Mouse (Mus musculus) stomach, embryonic 16.5 days (tissue): Measurements from ENCODE around the gene Usp54. TPM values are rescaled to one million over a fixed set of nuclear protein-coding genes. Genes with fewer than 3 reads are reported as not detected.
A peak's percentile ranks its signal among the peaks of the same experiment; 100 is the strongest.
"Not testable (repeated sequence)": the region's sequence is repeated elsewhere in the genome, so short reads cannot be mapped to it uniquely, and the experiment has no call there.

Experiments
- ATAC-seq: fragments of 200-750 bp; cut with Nextera tagmentation; 2 replicates; pipeline ENCODE4 v1.8.0; 2017; ENCODE audit warnings: moderate number of reproducible peaks, moderate TSS enrichment; ENCODE audit not compliant: insufficient read depth, low FRiP score
- H3K27ac ChIP-seq: fragments of 300-500 bp; sonication (generic); 2 replicates; pipeline ENCODE4 v1.5.1; 2014; ENCODE audit warnings: low read length
- H3K27me3 ChIP-seq: fragments of 300-500 bp; sonication (generic); 2 replicates; pipeline ENCODE4 v1.6.1; 2014; ENCODE audit warnings: low read length, control low read depth, mixed read lengths; ENCODE audit not compliant: control insufficient read depth, insufficient read depth
- H3K36me3 ChIP-seq: fragments of 300-500 bp; sonication (generic); 2 replicates; pipeline ENCODE4 v1.6.1; 2014; ENCODE audit warnings: low read length; ENCODE audit not compliant: control insufficient read depth, insufficient read depth
- H3K4me1 ChIP-seq: fragments of 300-500 bp; sonication (generic); 2 replicates; pipeline ENCODE4 v1.6.1; 2014; ENCODE audit warnings: low read length, control low read depth, mixed read lengths; ENCODE audit not compliant: control insufficient read depth, insufficient read depth
- H3K4me2 ChIP-seq: fragments of 300-500 bp; sonication (generic); 2 replicates; pipeline ENCODE4 v1.6.1; 2014; ENCODE audit warnings: low read depth, low read length, mixed read lengths
- H3K4me3 ChIP-seq: fragments of 300-500 bp; sonication (generic); replicated peaks from 2 replicates; pipeline ENCODE4 v1.5.1; 2014; ENCODE audit warnings: mild to moderate bottlenecking, low read length
- H3K9ac ChIP-seq: fragments of 300-500 bp; sonication (generic); 2 replicates; pipeline ENCODE4 v1.6.1; 2014; ENCODE audit warnings: low read length
- H3K9me3 ChIP-seq: fragments of 300-500 bp; sonication (generic); replicated peaks from 2 replicates; pipeline ENCODE4 v1.6.1; 2016; ENCODE audit warnings: low read length, control low read depth; ENCODE audit not compliant: control insufficient read depth
- WGBS: fragments of 180-500 bp; shearing (Covaris S2); extraction: QIAGEN DNeasy Blood & Tissue Kit; methylation state at CpG from one replicate; pipeline ENCODE4 v1.1.7; 2014; 5-methylcytosine and 5-hydroxymethylcytosine counted together
- polyA plus RNA-seq: library from polyadenylated mRNA; unstranded; fragments of >200 nt; fragmentation: Nextera tagmentation; extraction: Ambion mirVana; gene quantifications from 2 replicates; pipeline ENCODE4 v1.2.1, GENCODE M21; 2015

The Usp54 gene
- polyA plus RNA-seq, 1 experiment from 2014 or later, result 6.4 TPM

DNA sequence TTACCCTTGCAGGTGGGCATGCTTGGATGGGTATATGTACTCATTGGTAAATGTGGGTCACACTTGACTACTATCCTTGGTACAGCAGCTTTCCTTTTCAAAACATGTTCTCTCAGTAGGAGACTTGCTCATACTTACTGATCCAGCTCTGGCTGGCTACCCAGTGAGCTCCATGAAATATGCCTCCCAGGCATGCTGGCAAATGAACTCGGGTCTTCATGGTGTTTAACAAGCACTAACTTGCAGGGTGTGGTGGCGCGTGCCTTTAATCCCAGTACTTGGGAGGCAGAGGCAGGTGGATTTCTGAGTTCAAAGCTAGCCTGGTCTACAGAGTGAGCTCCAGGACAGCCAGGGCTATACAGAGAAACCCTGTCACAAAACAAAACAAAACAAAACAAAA lies 67.7 kb downstream of the Usp54 start:
- H3K4me1 ChIP-seq, H3K4me2 ChIP-seq, H3K27ac ChIP-seq, H3K27me3 ChIP-seq, H3K9me3 ChIP-seq, H3K36me3 ChIP-seq, H3K9ac ChIP-seq, H3K4me3 ChIP-seq, ATAC-seq: not testable (repeated sequence)
- WGBS, result 89% methylated on average over 3 of the region's 3 CpGs

DNA sequence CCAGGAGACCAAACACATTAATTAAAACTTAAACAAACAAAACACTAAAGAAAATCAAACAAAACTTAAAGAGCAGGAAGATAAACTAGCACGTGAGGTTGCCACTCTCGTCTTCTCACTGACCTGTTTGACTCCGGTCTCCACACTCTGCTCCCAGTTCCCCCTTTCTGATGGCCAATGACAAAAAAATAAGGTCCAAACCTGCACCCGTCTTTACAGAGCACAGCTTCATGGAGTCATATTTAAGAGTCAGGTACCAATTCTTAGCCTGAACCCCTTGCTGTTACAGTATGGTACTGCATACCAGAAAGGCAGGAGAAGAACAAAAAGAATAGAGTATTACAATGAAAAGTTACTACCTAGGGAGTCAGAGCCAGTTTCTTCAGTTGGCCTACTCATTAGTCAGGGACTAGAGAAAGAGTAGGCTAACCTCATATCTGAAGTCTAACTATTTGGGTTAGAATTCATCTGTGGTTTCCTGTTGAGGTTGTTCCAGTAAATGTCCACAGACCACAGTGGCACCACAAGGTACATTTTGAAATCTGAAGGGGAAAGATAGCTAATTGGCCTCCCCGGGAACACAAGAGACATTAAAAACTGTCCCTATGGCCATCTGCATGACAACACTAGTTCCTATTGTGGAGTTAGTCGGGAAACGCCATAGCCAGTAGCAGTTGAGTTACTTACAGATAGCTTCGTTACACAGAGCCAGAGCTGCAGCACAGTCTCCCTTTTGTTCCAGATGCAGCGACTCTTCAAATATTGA lies 75.4 kb downstream of the Usp54 start:
- 0 out of 2 replicates have a peak, but pooled peaks cover 2% of the 10 kb centered on the region for H3K4me1 ChIP-seq
- no peaks in the 10 kb centered on the region for H3K9me3 ChIP-seq
- 48% methylated on average over 9 of the region's 9 CpGs for whole genome bisulfite sequencing
- no peak overlapping the region for H3K9ac ChIP-seq
- no peaks in the 10 kb centered on the region for H3K27me3 ChIP-seq
- peak; percentile 80 for ATAC-seq
- no peak overlapping the region for H3K4me3 ChIP-seq
- H3K4me2 ChIP-seq, result peak overlapping the region; percentile 10; the same call in 1 of the 2 replicates
- H3K27ac ChIP-seq, result peak overlapping the region; percentile 76
- H3K36me3 ChIP-seq, result 0 out of 2 replicates have a peak, but pooled peaks cover 4% of the 10 kb centered on the region

DNA sequence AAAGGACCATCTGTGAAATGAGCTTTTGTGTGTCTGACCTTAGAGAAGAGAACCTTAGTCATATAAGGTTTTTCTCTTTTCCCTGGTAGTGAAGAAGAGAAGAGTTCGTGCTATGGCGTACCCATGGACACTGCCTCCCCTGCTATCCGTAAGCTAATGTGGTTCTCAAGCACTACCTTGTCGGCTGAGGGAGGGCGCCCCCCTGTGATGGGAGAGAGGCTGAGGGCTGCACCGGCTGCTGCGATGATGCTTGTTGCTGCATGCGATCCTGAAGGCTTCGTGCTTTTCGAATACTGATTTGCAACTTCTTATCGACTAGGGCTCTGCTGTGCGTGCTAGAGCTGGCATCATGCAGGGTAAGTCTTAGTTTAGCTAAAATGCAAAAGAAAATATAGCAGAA lies 76.2 kb downstream of the Usp54 start:
- Histone ChIP-seq H3K4me1 (0 out of 2 replicates have a peak, but pooled peaks cover 2% of the 10 kb centered on the region), H3K27me3 (no peaks in the 10 kb centered on the region), H3K9me3 (no peaks in the 10 kb centered on the region), H3K4me2 (no peak overlapping the region), H3K9ac (no peak overlapping the region; the same call in 1 of the 2 replicates), H3K4me3 (no peak overlapping the region), H3K36me3 (0 out of 2 replicates have a peak, but pooled peaks cover 4% of the 10 kb centered on the region), H3K27ac (peak overlapping the region; percentile 76; the same call in 1 of the 2 replicates)
- 64% methylated on average over 12 of the region's 12 CpGs for WGBS
- ATAC-seq, result no peak

DNA sequence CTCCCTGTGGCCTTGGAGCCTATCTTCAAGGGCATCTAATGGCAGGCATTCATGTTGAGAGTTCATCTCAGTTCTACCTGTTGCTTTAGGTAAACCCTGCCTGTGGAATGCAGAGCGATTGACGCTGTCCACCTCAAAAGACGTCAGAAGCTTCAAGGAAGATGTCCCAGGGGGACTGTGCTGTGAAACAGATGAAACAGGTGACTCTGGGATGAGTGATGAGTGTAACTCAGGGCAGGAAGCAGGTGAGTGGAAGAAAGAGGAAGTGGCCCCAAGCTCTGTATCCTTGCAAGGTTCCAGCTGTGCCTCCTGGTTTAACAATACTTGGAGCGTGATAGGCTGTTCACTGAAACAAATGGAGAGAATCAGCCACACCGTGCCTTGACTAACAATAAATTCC lies 79.0 kb downstream of the Usp54 start:
- H3K36me3 ChIP-seq, result 0 out of 2 replicates have a peak, but pooled peaks cover 10% of the 10 kb centered on the region
- H3K27ac ChIP-seq, result no peak overlapping the region
- 0 out of 2 replicates have a peak, but pooled peaks cover 2% of the 10 kb centered on the region for H3K4me1 ChIP-seq
- no peak overlapping the region for H3K4me2 ChIP-seq
- no peak overlapping the region for H3K4me3 ChIP-seq
- no peaks in the 10 kb centered on the region for H3K27me3 ChIP-seq
- H3K9me3 ChIP-seq, result no peaks in the 10 kb centered on the region
- H3K9ac ChIP-seq, result no peak overlapping the region
- no peak for ATAC-seq
- WGBS, result 90% methylated on average over 5 of the region's 5 CpGs

DNA sequence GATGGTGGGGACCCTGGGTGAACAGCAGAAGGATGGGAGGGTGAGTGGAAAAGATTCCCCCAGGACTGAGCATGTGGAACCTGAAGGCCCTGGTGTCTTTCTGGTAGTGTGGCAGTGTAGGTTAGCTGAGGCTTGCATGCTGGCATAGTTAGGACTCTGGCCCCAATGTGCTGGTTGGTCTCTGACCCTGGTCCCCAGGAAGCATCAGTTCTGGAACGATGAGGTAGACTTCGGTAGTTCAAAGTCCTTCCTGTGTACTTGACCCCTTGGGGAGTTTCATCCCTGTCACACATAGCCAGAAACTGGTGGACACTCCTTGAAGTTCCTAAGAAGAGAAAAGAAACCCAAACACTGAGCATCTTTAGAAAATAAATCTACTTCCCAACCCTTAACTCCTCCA lies 90.7 kb downstream of the Usp54 start:
- H3K27me3 ChIP-seq, result no peaks in the 10 kb centered on the region
- no peak for ATAC-seq
- H3K4me1 ChIP-seq, result peaks cover under 1% of the 10 kb centered on the region
- no peak overlapping the region for H3K27ac ChIP-seq
- no peak overlapping the region for H3K4me3 ChIP-seq
- H3K4me2 ChIP-seq, result no peak overlapping the region
- H3K36me3 ChIP-seq, result no peaks in the 10 kb centered on the region
- 86% methylated on average over 2 of the region's 2 CpGs for WGBS
- H3K9me3 ChIP-seq, result no peaks in the 10 kb centered on the region
- H3K9ac ChIP-seq, result no peak overlapping the region

DNA sequence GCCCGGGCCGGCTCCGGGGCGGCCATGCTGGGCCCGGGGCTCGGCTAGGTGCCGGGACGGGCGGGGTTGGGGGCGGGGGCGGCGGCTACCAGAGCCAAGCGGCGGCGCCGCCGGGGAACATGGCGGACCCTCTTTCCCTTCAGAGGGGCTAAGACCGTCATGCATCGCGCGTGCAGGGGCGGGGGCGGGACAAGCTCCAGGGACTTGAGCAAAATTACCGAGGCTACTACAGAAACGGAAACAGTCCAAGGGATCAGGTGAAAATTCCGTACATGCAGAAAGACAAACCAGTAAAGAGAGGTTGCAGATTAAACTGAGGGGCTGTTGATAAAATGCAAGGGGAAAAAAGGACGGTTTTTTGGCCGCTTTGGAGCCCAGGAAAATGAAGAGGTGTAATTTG lies 94.4 kb downstream of the Usp54 start, which contains the start of gene Ppp3cb:
Ppp3cb (minus strand) TSS at position 159 of the 400 bp plus-strand sequence.
- Histone ChIP-seq H3K4me3 (peak within 1 kb of the TSS; percentile 88), H3K4me1 (peaks cover 7% of the 10 kb centered on the region), H3K4me2 (peak within 1 kb of the TSS; percentile 62), H3K9me3 (no peaks in the 10 kb centered on the region), H3K36me3 (no peaks in the 10 kb centered on the region), H3K27me3 (no peaks in the 10 kb centered on the region), H3K9ac (peak within 1 kb of the TSS; percentile 99), H3K27ac (peak within 1 kb of the TSS; percentile 97)
- WGBS, result under 1% methylated on average over 29 of the region's 29 CpGs
- peak; percentile 91 for ATAC-seq

DNA sequence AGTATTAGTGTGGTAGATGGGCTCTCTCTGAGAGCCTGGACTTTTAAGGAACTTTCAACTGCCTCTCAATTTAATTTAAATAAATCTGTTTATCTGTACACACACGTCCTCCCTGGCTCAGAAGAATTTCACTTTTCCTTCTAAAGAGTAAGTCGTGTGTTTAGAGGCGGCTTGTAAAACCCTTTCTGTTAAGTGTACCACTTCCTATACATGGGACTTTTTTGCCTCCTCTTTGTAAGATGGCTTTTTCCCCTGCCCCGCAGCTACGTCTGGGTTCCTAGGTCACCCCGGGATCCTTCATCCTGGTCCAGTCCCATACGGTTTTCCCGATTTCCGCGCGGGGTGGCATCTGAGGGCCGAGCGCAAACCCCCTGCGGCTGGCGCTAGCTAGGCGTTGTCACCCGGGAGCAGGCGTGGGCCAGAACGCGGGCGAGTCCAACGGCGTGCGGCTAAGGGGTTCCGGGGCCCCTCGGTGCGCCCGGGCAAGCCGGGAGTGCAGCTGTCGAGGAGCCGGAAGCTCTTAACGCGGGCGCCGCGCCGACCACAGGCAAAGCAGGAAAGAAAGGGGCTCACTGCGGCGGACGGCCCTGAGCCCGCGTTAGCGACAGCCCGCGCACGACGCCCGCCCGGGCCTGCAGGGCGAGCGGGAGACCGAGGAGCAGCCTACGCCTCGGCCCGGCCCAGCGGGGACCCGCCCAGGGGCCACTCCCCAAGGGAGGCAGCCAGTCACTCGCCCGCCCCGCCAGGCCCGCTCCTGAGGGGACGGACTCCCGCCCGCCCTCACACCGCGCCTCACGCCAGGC lies 95.1 kb downstream of the Usp54 start:
- peak overlapping the region; percentile 99 for H3K9ac ChIP-seq
- H3K4me3 ChIP-seq, result peak overlapping the region; percentile 88
- H3K27me3 ChIP-seq, result no peaks in the 10 kb centered on the region
- H3K27ac ChIP-seq, result peak overlapping the region; percentile 97
- no peaks in the 10 kb centered on the region for H3K9me3 ChIP-seq
- H3K36me3 ChIP-seq, result no peaks in the 10 kb centered on the region
- H3K4me2 ChIP-seq, result peak overlapping the region; percentile 62
- peak; percentile 99 for ATAC-seq
- under 1% methylated on average over 58 of the region's 67 CpGs for WGBS
- H3K4me1 ChIP-seq, result peaks cover 7% of the 10 kb centered on the region

DNA sequence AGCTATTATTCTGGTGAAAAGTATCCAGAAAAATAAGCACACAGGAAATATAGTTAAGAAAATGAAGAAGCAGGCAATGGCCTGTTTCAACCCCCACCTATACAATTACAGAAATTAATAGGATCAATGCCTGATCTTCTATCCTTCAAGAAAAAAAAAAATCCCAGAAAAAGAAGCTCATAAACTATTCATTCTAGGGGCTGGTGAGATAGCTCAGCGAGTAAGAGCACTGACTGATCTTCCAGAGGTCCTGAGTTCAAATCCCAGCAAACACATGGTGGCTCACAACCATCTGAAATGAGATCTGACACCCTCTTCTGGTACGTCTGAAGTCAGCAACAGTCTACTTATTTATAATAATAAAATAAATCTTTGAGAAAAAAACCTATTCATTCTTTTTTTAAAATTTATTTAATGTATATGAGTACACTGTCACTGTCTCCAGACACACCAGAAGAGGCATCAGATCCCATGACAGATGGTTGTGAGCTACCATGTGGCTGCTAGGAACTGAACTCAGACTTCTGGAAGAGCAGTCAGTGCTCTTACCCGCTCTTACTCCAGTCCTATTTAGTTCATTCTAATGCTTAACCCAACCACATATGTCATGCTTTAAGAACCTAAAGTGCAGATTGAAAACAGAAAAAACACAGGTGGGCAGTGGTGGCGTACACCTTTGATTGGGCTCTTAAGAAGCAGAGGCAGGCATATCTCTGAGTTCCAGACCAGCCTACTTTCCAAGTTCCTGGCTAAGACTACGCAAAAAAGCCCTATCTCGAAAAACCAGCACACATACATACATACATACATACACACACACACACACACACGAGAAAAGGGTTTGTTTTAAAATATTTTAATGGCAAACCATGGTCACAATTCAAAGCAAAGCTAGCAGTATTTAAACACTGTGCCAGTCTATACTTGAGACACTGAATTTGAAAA lies 96.1 kb downstream of the Usp54 start:
- peak overlapping the region; percentile 62 for H3K4me2 ChIP-seq
- WGBS, result 58% methylated on average over 7 of the region's 7 CpGs
- H3K4me1 ChIP-seq, result peaks cover 7% of the 10 kb centered on the region
- no peak for ATAC-seq
- no peaks in the 10 kb centered on the region for H3K9me3 ChIP-seq
- peak overlapping the region; percentile 88 for H3K4me3 ChIP-seq
- H3K36me3 ChIP-seq, result no peaks in the 10 kb centered on the region
- H3K9ac ChIP-seq, result peak overlapping the region; percentile 43; the same call in 1 of the 2 replicates
- H3K27ac ChIP-seq, result no peak overlapping the region
- no peaks in the 10 kb centered on the region for H3K27me3 ChIP-seq
